Mouse (Mus musculus): Measurements from ENCODE around the gene Nt5c2. TPM values are rescaled to one million over a fixed set of nuclear protein-coding genes. Genes with fewer than 3 reads are reported as not detected.
A peak's percentile ranks its signal among the peaks of the same experiment; 100 is the strongest.
"Not testable (repeated sequence)": the region's sequence is repeated elsewhere in the genome, so short reads cannot be mapped to it uniquely, and the experiment has no call there.

Nt5c2 gene
- total RNA-seq, 2 experiments from 2014 or later: 73.7 to 82.1 TPM

GRCm38 (mm10) chr19:46983966-46984380, 31.0 kb downstream of the Nt5c2 start:
- TF ChIP-seq CTCF (IDR thresholded peaks at IDR 0.05): no peak
- H3K27ac ChIP-seq: no peak overlapping the region
- intact Hi-C loops (cut with DNase I): no loop called here
- DNase-seq (ENCODE audit: extremely low spot score in 1 of 2, low spot score in 2 of 2): no peak
- H3K4me3 ChIP-seq: no peak overlapping the region

GRCm38 (mm10) chr19:46983352-46983965, 31.5 kb downstream of the Nt5c2 start:
- no peak for TF ChIP-seq CTCF (IDR thresholded peaks at IDR 0.05)
- intact Hi-C loops (cut with DNase I): no loop called here

GRCm38 (mm10) chr19:46981462-46981861, 33.5 kb downstream of the Nt5c2 start:
- TF ChIP-seq CTCF (IDR thresholded peaks at IDR 0.05): no peak
- DNase-seq (ENCODE audit: extremely low spot score in 1 of 2, low spot score in 2 of 2): no peak
- no peak overlapping the region for H3K27ac ChIP-seq
- intact Hi-C loops (cut with DNase I): no loop called here
- no peak overlapping the region for H3K4me3 ChIP-seq

More at GRCm38 (mm10) chr19:46983352-46983965, 31.5 kb downstream of the Nt5c2 start:
- no peak overlapping the region for H3K27ac ChIP-seq
- no peak overlapping the region for H3K4me3 ChIP-seq
- DNase-seq (ENCODE audit: extremely low spot score in 1 of 2, low spot score in 2 of 2): no peak

- TF ChIP-seq CTCF (IDR thresholded peaks at IDR 0.05): no peak
These were observed 35.2 kb downstream of the Nt5c2 start for GRCm38 (mm10) chr19:46979781-46980105.

GRCm38 (mm10) chr19:46978920-46979780, 35.8 kb downstream of the Nt5c2 start:
- intact Hi-C loops (cut with DNase I): no loop called here
- DNase-seq (ENCODE audit: extremely low spot score in 1 of 2, low spot score in 2 of 2): no peak
- Histone ChIP-seq H3K4me3 (no peak overlapping the region), H3K27ac (no peak overlapping the region)
- TF ChIP-seq CTCF (IDR thresholded peaks at IDR 0.05): no peak

More at GRCm38 (mm10) chr19:46979781-46980105, 35.2 kb downstream of the Nt5c2 start:
- Histone ChIP-seq H3K27ac (no peak overlapping the region), H3K4me3 (no peak overlapping the region)
- no peak for DNase-seq (ENCODE audit: extremely low spot score in 1 of 2, low spot score in 2 of 2)
- intact Hi-C loops (cut with DNase I): no loop called here

- H3K4me3 ChIP-seq; H3K27ac ChIP-seq; DNase-seq (ENCODE audit: extremely low spot score in 1 of 2, low spot score in 2 of 2); intact Hi-C loops (cut with DNase I): not testable (repeated sequence)
These were observed 36.9 kb downstream of the Nt5c2 start for GRCm38 (mm10) chr19:46978069-46978468.

GRCm38 (mm10) chr19:46977460-46977859, 37.5 kb downstream of the Nt5c2 start:
- intact Hi-C loops (cut with DNase I): no loop called here
- DNase-seq (ENCODE audit: extremely low spot score in 1 of 2, low spot score in 2 of 2): no peak
- TF ChIP-seq CTCF (IDR thresholded peaks at IDR 0.05): no peak
- no peak overlapping the region for H3K27ac ChIP-seq
- H3K4me3 ChIP-seq: no peak overlapping the region

GRCm38 (mm10) chr19:46976743-46977142, 38.2 kb downstream of the Nt5c2 start:
- no peak for TF ChIP-seq CTCF (IDR thresholded peaks at IDR 0.05)
- intact Hi-C loops (cut with DNase I): no loop called here
- Histone ChIP-seq H3K27ac (no peak overlapping the region), H3K4me3 (no peak overlapping the region)
- no peak for DNase-seq (ENCODE audit: extremely low spot score in 1 of 2, low spot score in 2 of 2)

GRCm38 (mm10) chr19:46975997-46976396, 39.0 kb downstream of the Nt5c2 start:
- TF ChIP-seq CTCF (IDR thresholded peaks at IDR 0.05): no peak
- Histone ChIP-seq H3K4me3 (no peak overlapping the region), H3K27ac (no peak overlapping the region)
- DNase-seq (ENCODE audit: extremely low spot score in 1 of 2, low spot score in 2 of 2): no peak
- intact Hi-C loops (cut with DNase I): no loop called here

- Histone ChIP-seq H3K4me3 (no peak overlapping the region), H3K27ac (no peak overlapping the region)
- TF ChIP-seq CTCF (IDR thresholded peaks at IDR 0.05): no peak
- DNase-seq (ENCODE audit: extremely low spot score in 1 of 2, low spot score in 2 of 2): no peak
- intact Hi-C loops (cut with DNase I): no loop called here
These were observed 39.4 kb downstream of the Nt5c2 start for GRCm38 (mm10) chr19:46975565-46975964.

GRCm38 (mm10) chr19:46972159-46972558, 42.8 kb downstream of the Nt5c2 start:
- intact Hi-C loops (cut with DNase I): no loop called here
- no peak overlapping the region for H3K27ac ChIP-seq
- DNase-seq (ENCODE audit: extremely low spot score in 1 of 2, low spot score in 2 of 2): no peak
- TF ChIP-seq CTCF (IDR thresholded peaks at IDR 0.05): no peak
- H3K4me3 ChIP-seq: no peak overlapping the region

GRCm38 (mm10) chr19:46971712-46972111, 43.2 kb downstream of the Nt5c2 start:
- Histone ChIP-seq H3K4me3 (no peak overlapping the region), H3K27ac (peak overlapping the region; percentile 42)
- no peak for TF ChIP-seq CTCF (IDR thresholded peaks at IDR 0.05)
- no peak for DNase-seq (ENCODE audit: extremely low spot score in 1 of 2, low spot score in 2 of 2)
- intact Hi-C loops (cut with DNase I): no loop called here

All from left cerebral cortex, adult 2 months (tissue).